1 mouse cellular context compared by ENCODE assay signal in the genomic region with DNA sequence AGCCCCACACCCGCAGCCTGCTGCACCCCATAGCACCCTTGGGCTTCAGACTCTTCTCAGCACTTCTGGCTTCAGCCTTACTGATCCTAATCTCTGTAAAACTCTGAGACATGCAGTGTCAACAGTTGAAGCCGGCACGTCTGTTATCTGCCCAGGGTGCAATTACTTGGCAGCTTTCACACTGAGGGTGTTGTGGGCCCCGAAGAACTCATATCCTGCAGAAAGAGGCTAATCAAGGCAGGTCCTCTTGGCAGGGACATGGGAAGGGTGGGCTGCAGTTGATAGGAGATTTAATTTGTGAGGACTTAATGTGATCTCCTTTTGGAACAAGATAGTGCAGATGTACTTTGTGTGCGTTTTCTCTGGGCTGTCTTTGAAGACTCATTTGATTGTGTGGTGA.
TF ChIP-seq lines count a peak whose summit lies in the region.

No protein-coding gene starts in this region.

TF ChIP-seq in MEL, 35 proteins besides CTCF, POLR2A, EP300 and RAD21 (continued from another document):
- TF ChIP-seq KAT2A (conservative IDR thresholded peaks at IDR 0.05; ENCODE audit: low read depth, low read length) (peak; percentile 52), GATA1 (IDR thresholded peaks at IDR 0.05; ENCODE audit: low read depth, low read length) (peak; percentile 96), MAX (IDR thresholded peaks at IDR 0.05; ENCODE audit: low read length) (peak; percentile 81), SIN3A (IDR thresholded peaks at IDR 0.05; ENCODE audit: low read length) (peak; percentile 89), POLR2AphosphoS2 (IDR thresholded peaks at IDR 0.05; ENCODE audit: low read length) (peak; percentile 61; the same call in 1 of the 2 replicates), TAL1 (IDR thresholded peaks at IDR 0.05; ENCODE audit: low read length) (peak; percentile 45), USF1 (IDR thresholded peaks at IDR 0.05; ENCODE audit: low read depth, low read length) (0 out of 2 replicates have a peak, but pooled peaks have one; percentile 19), MEF2A (IDR thresholded peaks at IDR 0.05; ENCODE audit: extremely low read depth, insufficient replicate concordance, low read depth, low read length, poor library complexity, severe bottlenecking) (peak; percentile 72; the same call in 1 of the 2 replicates), USF2 (IDR thresholded peaks at IDR 0.05; ENCODE audit: borderline replicate concordance in 1 of 2, insufficient read depth in 1 of 2, low read depth in 1 of 2, low read length in 2 of 2) (no peak), GABPA (IDR thresholded peaks at IDR 0.05; ENCODE audit: low read depth, low read length) (0 out of 2 replicates have a peak, but pooled peaks have one; percentile 18), NELFE (IDR thresholded peaks at IDR 0.05; ENCODE audit: low read depth, low read length) (0 out of 2 replicates have a peak, but pooled peaks have one; percentile 22), TBP (IDR thresholded peaks at IDR 0.05; ENCODE audit: low read depth, low read length) (peak; percentile 48; the same call in 1 of the 2 replicates), TCF12 (IDR thresholded peaks at IDR 0.05; ENCODE audit: low read depth, low read length) (peak; percentile 96), MAFK (IDR thresholded peaks at IDR 0.05; ENCODE audit: borderline replicate concordance, low read depth, low read length) (peak; percentile 86; the same call in 1 of the 2 replicates), BHLHE40 (IDR thresholded peaks at IDR 0.05; ENCODE audit: borderline replicate concordance, low read depth, low read length) (peak; percentile 94), MYC (IDR thresholded peaks at IDR 0.05; ENCODE audit: low read depth, low read length) (peak; percentile 82), NRF1 (IDR thresholded peaks at IDR 0.05; ENCODE audit: insufficient read depth, low read depth, low read length, poor library complexity, severe bottlenecking) (no peak), E2F4 (IDR thresholded peaks at IDR 0.05; ENCODE audit: borderline replicate concordance, low read depth, low read length) (no peak), ETS1 (IDR thresholded peaks at IDR 0.05; ENCODE audit: low read depth, low read length) (peak; percentile 94), CHD1 (IDR thresholded peaks at IDR 0.05; ENCODE audit: low read depth, low read length) (0 out of 2 replicates have a peak, but pooled peaks have one; percentile 33), CHD2 (IDR thresholded peaks at IDR 0.05; ENCODE audit: low read length) (peak; percentile 24; the same call in 1 of the 2 replicates)
